Mouse (Mus musculus): Measurements from ENCODE around the gene Neurl4.
A peak's percentile ranks its signal among the peaks of the same experiment; 100 is the strongest.
"Not testable (repeated sequence)": the region's sequence is repeated elsewhere in the genome, so short reads cannot be mapped to it uniquely, and the experiment has no call there.

Neurl4 gene

GRCm38 (mm10) chr11:69934681-69935080 is 33.8 kb downstream of the Neurl4 start:
- DNase-seq = no peak

DNA sequence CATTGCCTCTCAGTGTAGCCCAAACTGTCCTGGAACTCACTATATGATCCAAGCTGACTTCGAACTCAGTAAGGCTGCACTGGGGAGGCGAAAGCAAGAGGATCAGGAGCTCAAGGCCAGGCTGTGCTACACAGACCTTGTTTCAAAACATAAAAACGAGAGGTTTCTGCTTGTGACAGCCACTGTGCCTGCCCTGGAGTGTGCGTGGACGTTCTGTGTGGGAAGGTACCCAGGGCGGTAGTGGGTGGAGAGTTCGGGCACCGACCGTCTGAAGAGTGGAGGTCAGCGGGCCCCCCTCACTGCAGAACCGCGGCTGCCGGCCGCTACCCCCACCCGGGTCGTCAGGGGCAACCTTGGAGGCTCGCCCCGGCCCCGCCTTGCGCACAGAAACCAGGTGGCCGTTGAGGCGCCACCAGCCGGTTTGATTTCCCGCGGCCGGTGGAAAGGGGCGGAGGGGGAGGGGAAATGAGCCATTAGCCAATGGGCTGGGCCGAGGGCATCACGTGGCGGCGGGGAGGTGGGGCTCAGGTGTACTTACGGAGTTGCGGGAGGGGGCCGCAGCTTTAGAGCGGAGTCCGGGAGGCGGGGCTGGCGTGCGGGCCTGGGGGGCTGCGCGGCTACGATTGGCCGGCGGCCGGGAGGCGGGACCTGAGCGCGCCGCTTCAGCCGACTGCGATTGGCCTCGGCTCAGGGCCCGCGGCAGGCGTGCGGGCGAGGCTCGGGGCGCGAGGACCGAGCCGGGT is 34.4 kb downstream of the Neurl4 start, which contains the start of gene Ybx2:
TSS of gene Ybx2 (plus strand) at position 660 of the 743 bp plus-strand sequence.
- peak; percentile 96 for DNase-seq

GRCm38 (mm10) chr11:69936156-69936555 is 35.3 kb downstream of the Neurl4 start:
- peak; percentile 31 for DNase-seq

DNA sequence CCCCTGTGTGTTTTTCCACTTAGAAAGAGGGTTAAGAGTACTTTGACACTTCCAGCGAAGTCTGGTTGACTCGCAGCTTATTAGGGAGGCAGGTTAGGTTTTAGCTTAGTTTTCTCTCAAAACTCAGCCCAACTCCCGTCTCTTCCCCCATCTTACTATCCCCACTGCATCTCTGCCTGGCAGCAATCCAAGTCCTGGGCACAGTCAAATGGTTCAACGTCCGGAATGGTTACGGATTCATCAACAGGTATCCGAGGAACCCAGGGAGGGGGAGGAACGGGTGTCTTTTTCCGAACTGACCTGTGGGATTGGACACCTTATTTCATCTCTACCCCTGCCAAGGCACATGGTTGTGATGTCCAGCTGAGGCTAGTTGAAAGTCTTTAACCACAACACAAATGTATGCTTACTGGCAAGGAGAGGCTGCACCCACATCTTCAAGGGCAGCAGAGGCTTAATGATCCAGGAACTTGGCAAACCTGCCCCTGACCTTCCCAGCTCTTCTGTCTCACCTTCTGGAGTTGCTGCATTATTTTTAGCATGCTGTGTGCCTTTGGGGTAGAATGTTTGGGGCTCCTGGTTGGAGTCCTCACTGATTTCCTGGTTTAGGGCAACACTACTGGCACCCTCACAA is 36.0 kb downstream of the Neurl4 start:
- no peak for DNase-seq

DNA sequence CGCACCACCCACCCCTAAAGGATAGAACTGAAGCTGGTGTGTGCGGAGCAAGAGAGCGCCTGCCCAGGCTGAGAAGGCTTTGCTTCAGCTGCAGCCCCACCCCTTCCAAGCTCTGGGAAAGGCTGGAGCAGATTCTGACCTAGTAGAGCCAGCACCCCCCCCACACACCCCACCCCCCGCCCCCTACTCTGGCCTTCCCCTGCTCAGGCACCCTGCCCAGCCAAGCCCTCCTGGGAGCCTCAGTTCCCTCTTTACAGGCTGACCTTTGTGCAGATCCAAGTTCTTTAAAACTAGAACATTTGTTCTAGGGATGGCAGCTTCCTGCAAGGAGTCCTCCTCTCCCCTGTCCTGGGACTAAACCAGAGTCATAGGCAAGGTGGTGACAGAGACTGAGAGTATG is 36.5 kb downstream of the Neurl4 start:
- DNase-seq = no peak

DNA sequence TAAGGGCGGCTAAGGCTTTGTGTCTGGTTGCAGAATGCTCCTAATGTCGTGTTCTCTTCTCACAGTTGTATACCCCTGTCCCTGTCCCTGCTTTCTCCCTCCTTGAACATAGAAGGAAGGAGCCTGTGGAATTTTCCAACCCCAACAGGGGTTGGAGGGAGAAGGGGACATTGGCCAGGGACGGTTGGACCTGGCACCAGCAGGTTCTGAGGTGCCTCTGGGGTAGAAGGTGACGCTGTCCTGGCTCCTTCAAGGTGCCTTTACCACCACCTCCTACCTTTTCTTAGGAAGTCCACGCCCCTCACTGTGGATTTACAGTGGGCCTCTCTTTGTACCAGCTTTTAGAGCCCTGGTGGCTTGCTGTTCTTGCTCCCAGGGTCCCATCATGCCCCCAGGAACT is 37.0 kb downstream of the Neurl4 start:
- DNase-seq = no peak

DNA sequence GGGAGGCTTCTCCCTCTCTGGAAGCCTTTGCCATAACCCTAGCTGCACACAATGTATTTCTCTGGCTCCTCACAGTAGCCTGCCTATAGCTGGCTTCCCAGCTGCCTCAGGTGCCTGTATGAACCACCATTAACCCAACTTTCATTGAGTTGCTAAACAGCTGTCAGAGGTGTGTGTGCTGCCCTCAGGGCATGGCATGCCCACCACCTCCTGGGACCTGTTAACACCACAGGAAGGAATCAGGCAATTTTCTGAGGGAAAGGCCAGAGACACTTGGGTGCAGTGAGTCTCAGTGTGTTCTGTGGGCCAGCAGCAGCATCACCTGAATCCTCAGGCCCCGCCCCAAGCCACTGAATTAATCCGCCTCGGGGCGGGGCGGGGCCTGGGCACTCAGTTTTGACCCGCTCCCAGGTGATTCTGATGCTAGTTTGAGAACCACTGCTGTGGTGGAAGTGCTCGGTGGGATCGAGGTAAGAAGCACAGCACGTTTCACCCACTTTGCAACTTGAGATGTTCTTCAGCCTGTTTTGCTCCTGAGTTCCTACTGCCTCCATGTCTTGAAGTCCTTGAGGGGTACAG is 37.6 kb downstream of the Neurl4 start:
- no peak for DNase-seq

DNA sequence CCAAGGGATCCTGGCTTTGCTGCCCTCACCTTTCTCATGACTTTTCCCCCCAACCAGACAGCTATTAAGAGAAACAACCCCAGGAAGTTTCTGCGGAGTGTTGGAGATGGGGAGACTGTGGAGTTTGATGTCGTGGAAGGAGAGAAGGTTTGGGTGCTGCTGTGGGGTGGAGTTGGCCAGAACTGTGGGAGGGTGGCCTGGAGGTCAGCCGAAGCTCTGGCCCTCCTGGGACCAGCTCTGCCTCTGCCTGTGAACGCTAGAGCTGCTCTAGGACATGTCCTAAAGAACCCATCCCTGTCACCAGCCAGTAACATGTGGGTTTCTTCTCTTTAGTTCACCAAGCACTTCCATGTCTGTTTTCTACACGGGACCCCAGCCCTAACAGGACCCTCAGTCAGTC is 38.3 kb downstream of the Neurl4 start:
- DNase-seq = no peak

- DNase-seq = no peak
Measured at GRCm38 (mm10) chr11:69939731-69940130, 38.9 kb downstream of the Neurl4 start.

GRCm38 (mm10) chr11:69940962-69941361 is 40.1 kb downstream of the Neurl4 start:
- DNase-seq = no peak

DNA sequence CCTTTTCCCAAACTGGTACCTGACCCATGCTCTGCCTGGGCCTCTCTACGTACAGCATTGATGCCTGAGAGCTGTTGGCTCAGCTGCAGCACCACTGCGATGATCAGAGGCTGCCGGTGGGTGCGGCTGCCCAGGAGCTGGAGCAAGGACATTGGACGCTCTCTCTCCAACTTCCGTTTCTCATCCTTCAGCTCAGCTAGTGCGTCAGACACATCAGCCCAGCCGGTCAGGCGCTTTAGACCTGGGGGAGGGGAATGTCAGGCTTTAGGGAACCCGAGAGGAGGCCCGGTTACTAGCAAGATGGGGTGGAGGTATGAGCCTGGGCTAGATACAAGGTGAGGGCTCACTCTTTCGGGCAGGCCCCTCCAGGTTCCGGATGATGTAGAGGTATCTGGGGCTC is 44.3 kb downstream of the Neurl4 start:
- no peak for DNase-seq

DNA sequence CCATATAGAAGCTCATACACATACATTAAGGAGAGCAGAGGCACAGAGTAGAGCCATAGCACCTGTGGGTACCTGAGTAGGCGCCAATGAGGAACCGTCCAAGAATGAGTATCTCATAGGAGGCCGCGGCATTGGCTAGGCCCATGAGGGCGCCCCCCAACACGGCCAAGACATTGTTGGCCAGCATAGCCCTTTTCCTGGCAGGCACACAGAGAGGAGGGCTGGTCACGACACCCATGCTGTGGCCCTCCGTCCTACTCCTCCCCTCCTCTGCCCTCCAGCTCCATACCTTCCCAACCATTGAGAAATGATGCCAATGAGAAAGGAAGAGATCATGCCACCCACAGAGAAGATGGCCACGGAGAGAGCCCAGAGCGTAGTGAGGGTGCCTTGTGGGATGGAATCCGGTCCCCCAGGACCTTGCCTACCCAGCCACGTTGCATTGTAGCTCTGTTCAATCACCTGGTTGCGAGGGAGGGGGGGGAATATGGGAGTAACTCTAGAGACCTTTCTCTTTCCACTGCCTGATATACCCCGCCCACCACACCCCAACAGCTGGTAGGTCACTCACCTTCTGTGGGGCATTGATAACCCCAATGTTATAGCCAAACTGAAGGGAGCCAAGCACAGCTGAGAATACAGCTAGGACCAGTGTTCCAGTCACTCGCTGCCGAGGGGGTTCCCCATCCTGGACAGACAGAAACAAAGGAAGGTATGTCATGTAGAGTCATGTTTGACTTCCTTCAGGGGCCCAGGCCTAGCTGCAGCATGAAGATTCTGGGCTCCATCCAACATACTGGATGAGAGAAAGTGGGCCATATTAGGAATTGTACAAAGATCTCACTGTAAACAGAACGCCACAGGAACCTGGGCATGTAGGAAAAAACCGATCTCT is 45.4 kb downstream of the Neurl4 start:
- no peak for DNase-seq

- DNase-seq = peak; percentile 73
Measured at GRCm38 (mm10) chr11:69947337-69948065, 46.6 kb downstream of the Neurl4 start.

DNA sequence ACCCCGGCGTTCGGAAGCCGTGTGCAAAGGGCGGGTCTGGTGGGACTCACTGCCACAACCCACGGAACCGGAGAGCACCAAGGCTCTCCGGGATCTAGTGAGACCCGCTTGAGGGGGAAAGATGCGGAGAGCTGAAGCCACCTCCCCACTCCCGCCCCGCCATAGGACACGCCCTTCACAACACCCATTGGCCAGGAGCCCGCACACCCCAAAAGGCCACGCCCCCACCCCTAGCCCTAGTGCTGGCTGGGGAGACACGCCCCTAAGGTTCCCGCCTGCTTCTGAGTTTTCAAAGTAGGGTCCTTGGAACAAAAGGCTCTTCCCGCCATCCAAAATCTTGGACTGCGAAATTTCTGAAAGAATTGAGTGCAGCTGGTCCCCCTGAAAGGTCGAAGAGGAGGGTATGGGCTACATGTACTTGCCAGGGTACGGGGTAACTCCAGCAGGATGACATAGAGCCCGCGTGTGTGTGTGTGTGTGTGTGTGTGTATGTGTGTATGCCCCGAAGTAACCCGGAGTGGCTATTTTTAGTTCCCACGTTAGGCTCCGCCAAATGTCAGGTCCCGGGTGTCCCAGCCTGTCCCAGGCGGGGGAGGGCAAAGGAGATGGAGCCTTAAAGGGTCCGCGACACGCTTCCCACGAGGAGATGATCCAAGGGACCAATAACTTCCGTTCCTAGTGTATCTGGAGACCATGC is 47.3 kb downstream of the Neurl4 start, which contains the start of gene Slc2a4:
TSS of gene Slc2a4 (minus strand) at position 123 of the 697 bp plus-strand sequence.
- peak; percentile 99 for DNase-seq

- DNase-seq = peak; percentile 93
Measured at GRCm38 (mm10) chr11:69948763-69949150, 47.9 kb downstream of the Neurl4 start.

GRCm38 (mm10) chr11:69950807-69951459 is 50.1 kb downstream of the Neurl4 start:
- peak; percentile 57 for DNase-seq

- no peak for DNase-seq
Measured at GRCm38 (mm10) chr11:69952274-69952673, 51.4 kb downstream of the Neurl4 start.

DNA sequence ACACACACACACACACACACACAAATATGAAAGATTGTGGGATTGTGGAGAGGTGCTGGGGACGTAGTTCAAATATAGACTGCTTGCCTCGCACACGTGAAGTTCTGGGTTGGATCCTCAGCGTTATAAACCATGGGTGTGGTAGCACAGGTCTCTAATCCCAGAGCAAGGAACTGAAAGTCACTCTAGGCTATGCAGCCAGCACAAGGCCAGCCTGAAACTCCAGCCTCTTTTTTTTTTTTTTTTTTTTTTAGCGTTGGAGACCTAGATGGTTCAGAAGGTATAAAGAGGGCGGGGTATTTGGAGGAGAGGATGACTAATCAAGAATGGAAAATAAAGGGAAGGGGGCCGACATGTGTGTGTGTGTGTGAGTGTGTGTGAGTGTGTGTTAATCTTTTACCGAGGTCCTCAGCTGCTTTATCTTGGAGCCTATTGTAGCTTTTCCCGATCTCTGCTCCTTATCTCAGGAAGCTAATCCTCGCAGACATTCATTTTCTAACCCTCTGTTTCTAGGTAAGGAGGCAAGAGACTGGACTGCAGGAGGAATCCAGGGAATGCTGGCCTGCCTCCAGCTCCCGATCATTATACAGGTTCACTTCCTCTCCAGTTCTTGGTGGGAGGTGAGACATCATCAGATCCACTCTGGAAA is 52.5 kb downstream of the Neurl4 start:
- DNase-seq = no peak

DNA sequence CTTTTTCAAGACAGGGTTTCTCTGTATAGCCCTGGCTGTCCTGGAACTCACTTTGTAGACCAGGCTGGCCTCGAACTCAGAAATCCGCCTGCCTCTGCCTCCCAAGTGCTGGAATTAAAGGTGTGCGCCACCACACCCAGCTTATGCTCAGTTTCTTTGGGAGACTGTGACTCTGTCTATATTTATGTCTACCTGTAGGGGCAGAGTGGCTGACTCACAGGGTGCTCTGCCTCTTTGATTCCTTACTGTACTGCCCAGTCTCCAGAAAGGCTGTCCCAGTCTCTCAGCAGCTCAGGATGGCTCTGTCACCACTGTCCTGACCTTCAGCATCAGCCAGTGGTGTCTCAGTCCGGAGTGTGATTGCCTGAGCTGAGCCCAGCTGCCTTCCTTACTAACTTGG is 54.7 kb downstream of the Neurl4 start:
- DNase-seq = not testable (repeated sequence)

- DNase-seq = no peak
Measured at GRCm38 (mm10) chr11:69956218-69956617, 55.3 kb downstream of the Neurl4 start.

DNA sequence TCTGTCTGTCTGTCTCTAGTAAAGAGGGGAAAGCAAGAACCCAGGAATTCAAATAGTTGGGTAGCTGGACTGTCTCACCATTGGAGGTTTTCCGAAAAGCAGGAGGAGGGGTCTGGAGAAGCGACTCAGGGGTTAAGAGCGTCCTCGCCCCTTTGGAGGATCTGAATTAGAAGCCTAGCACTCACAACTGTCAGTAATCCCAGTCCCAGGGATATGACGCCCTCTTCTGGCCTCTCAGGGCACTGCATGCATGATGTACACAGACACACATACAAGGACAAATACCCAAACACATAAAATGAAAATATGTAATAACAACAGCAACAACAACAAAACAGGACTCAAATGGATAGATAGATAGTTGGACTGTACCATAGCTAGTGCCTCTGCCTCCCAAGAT is 59.7 kb downstream of the Neurl4 start:
- no peak for DNase-seq

All from embryo, embryonic 11 days (tissue).